Mouse (Mus musculus): ENCODE measurements at regions not wholly inside any gene's neighbourhood (a gene's known extent, or its start where the extent isn't known, plus 50 kb on each side); places are given as distances from the start of the nearest gene placed in this dataset.

DNA sequence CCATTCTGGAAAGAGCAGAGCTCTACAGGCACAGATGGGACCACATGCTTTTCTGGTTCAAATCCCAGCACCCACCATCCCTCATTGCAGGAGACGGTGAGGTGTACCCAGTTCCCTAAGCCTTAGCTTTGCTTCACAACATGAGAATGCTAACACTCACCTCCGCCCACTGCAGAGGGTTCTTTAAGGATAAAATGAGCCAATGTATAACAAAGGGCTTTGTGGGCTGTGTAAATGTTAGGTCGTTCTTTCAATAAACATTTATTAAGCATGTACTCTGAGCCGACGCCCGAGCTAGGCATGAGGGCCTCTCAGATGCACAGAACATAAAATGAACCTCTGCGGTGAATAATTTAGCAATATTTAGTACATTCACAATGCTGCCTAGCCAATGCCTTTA is 74.0 kb downstream of the Rplp1 start:
- TF ChIP-seq MAFK (IDR thresholded peaks at IDR 0.05; ENCODE audit: insufficient read depth, low read depth, low read length) (no peak), CHD2 (IDR thresholded peaks at IDR 0.05; ENCODE audit: low read depth, low read length) (no peak), ZC3H11A (IDR thresholded peaks at IDR 0.05; ENCODE audit: borderline replicate concordance, low read depth, low read length) (no peak)
